In genomic region chr3:115082947-115083346, GRCm38 (mm10) we compare ENCODE assay signal across 24 mouse cellular contexts.
DNase-seq lines count a peak whose midpoint lies in the region; ATAC-seq lines count a peak whose summit lies in the region.
"Had no signal": no experiment of that assay in that cellular context is flagged by ENCODE, and none has a peak within 500 bp of the region (broad histone marks: within the 10 kb centered on the region; RNA-seq: fewer than 3 reads in every experiment).

No protein-coding gene starts in this region.

- no peak overlapping the region for H3K4me2 ChIP-seq in hindbrain, embryonic 11.5 days (replicated peaks; ENCODE audit: low read depth, low read length)
- no peak overlapping the region for H3K4me2 ChIP-seq in hindbrain, embryonic 12.5 days (replicated peaks)
- H3K4me2 ChIP-seq in hindbrain, embryonic 15.5 days = no peak overlapping the region
- no peak overlapping the region for H3K4me2 ChIP-seq in neural tube, embryonic 12.5 days (replicated peaks)
- H3K4me2 ChIP-seq in neural tube, embryonic 15.5 days = no peak overlapping the region
- H3K4me2 ChIP-seq in neural tube, embryonic 14.5 days (ENCODE audit: low read depth, low read length) = no peak overlapping the region
- H3K4me2 ChIP-seq: embryonic facial prominence, embryonic 12.5 days; forebrain, embryonic 13.5 days had no signal

- H3K36me3 ChIP-seq in hindbrain, embryonic 11.5 days (ENCODE audit: control insufficient read depth, insufficient read depth, low read length) = no peaks in the 10 kb centered on the region
- no peaks in the 10 kb centered on the region for H3K36me3 ChIP-seq in hindbrain, embryonic 12.5 days
- no peaks in the 10 kb centered on the region for H3K36me3 ChIP-seq in hindbrain, embryonic 15.5 days
- H3K36me3 ChIP-seq in hindbrain, embryonic 10.5 days = no peaks in the 10 kb centered on the region
- no peaks in the 10 kb centered on the region for H3K36me3 ChIP-seq in neural tube, embryonic 12.5 days
- no peaks in the 10 kb centered on the region for H3K36me3 ChIP-seq in neural tube, embryonic 15.5 days
- H3K36me3 ChIP-seq in neural tube, embryonic 14.5 days (ENCODE audit: control insufficient read depth, insufficient read depth, low read length) = no peaks in the 10 kb centered on the region
- H3K36me3 ChIP-seq: embryonic facial prominence, embryonic 10.5 days; embryonic facial prominence, embryonic 12.5 days; G1E had no signal

- no peaks in the 10 kb centered on the region for H3K9me3 ChIP-seq in hindbrain, embryonic 11.5 days (ENCODE audit: control insufficient read depth, low read length)
- H3K9me3 ChIP-seq in hindbrain, embryonic 12.5 days (replicated peaks) = no peaks in the 10 kb centered on the region
- no peaks in the 10 kb centered on the region for H3K9me3 ChIP-seq in hindbrain, embryonic 15.5 days
- no peaks in the 10 kb centered on the region for H3K9me3 ChIP-seq in hindbrain, embryonic 10.5 days
- H3K9me3 ChIP-seq in neural tube, embryonic 12.5 days = no peaks in the 10 kb centered on the region
- H3K9me3 ChIP-seq in neural tube, embryonic 15.5 days (replicated peaks) = no peaks in the 10 kb centered on the region
- H3K9me3 ChIP-seq in neural tube, embryonic 14.5 days (ENCODE audit: control insufficient read depth, low read length) = no peaks in the 10 kb centered on the region
- H3K9me3 ChIP-seq: embryonic facial prominence, embryonic 10.5 days; embryonic facial prominence, embryonic 12.5 days; forebrain, embryonic 13.5 days had no signal

- H3K9ac ChIP-seq in hindbrain, embryonic 11.5 days (ENCODE audit: low read depth, low read length) = no peak overlapping the region
- H3K9ac ChIP-seq in hindbrain, embryonic 12.5 days = no peak overlapping the region
- H3K9ac ChIP-seq in hindbrain, embryonic 15.5 days = no peak overlapping the region
- H3K9ac ChIP-seq in neural tube, embryonic 12.5 days = no peak overlapping the region
- no peak overlapping the region for H3K9ac ChIP-seq in neural tube, embryonic 15.5 days (replicated peaks)
- H3K9ac ChIP-seq in neural tube, embryonic 14.5 days (replicated peaks; ENCODE audit: low read depth, low read length) = no peak overlapping the region
- H3K9ac ChIP-seq: embryonic facial prominence, embryonic 12.5 days; forebrain, embryonic 13.5 days had no signal

- H3K27me3 ChIP-seq in hindbrain, embryonic 11.5 days (ENCODE audit: control insufficient read depth, insufficient read depth, low read length) = no peaks in the 10 kb centered on the region
- no peaks in the 10 kb centered on the region for H3K27me3 ChIP-seq in hindbrain, embryonic 12.5 days
- no peaks in the 10 kb centered on the region for H3K27me3 ChIP-seq in hindbrain, embryonic 15.5 days
- H3K27me3 ChIP-seq in hindbrain, embryonic 10.5 days (ENCODE audit: insufficient read depth, poor library complexity, severe bottlenecking) = no peaks in the 10 kb centered on the region
- H3K27me3 ChIP-seq in neural tube, embryonic 12.5 days (replicated peaks) = no peaks in the 10 kb centered on the region
- H3K27me3 ChIP-seq in neural tube, embryonic 15.5 days (replicated peaks) = no peaks in the 10 kb centered on the region
- no peaks in the 10 kb centered on the region for H3K27me3 ChIP-seq in neural tube, embryonic 14.5 days (ENCODE audit: control insufficient read depth, insufficient read depth, low read length)
- H3K27me3 ChIP-seq: CH12.LX; embryonic facial prominence, embryonic 12.5 days; forebrain, embryonic 13.5 days had no signal

- ATAC-seq in hindbrain, embryonic 11.5 days (ENCODE audit: low FRiP score) = peak; percentile 50; the same call in 1 of the 2 replicates
- ATAC-seq in hindbrain, embryonic 12.5 days (ENCODE audit: low FRiP score) = no peak; the same call in 1 of the 2 replicates
- ATAC-seq in hindbrain, embryonic 15.5 days (ENCODE audit: low FRiP score, low read depth) = peak; percentile 54; the same call in 1 of the 2 replicates
- ATAC-seq in neural tube, embryonic 12.5 days (ENCODE audit: low FRiP score, low read depth) = peak; percentile 72; the same call in 1 of the 2 replicates
- no peak; the same call in 1 of the 2 replicates for ATAC-seq in neural tube, embryonic 15.5 days (ENCODE audit: low FRiP score)
- ATAC-seq in neural tube, embryonic 14.5 days (ENCODE audit: low read depth) = peak; percentile 46; the same call in 1 of the 2 replicates
- ATAC-seq: activated CD4-positive, CD25-positive, alpha-beta regulatory T cell, adult 4 months; CD4-positive, CD25-positive, alpha-beta regulatory T cell, adult 4 months; forebrain, embryonic 13.5 days; Patski had no signal

- H3K27ac ChIP-seq in hindbrain, embryonic 11.5 days (ENCODE audit: low read depth, low read length) = no peak overlapping the region
- no peak overlapping the region for H3K27ac ChIP-seq in hindbrain, embryonic 12.5 days
- H3K27ac ChIP-seq in hindbrain, embryonic 15.5 days (replicated peaks) = no peak overlapping the region
- no peak overlapping the region for H3K27ac ChIP-seq in hindbrain, embryonic 10.5 days
- H3K27ac ChIP-seq in neural tube, embryonic 12.5 days = no peak overlapping the region
- H3K27ac ChIP-seq in neural tube, embryonic 15.5 days (replicated peaks) = no peak overlapping the region
- H3K27ac ChIP-seq in neural tube, embryonic 14.5 days (ENCODE audit: low read depth, low read length) = no peak overlapping the region
- H3K27ac ChIP-seq: embryonic facial prominence, embryonic 10.5 days; embryonic facial prominence, embryonic 12.5 days; forebrain, embryonic 13.5 days had no signal

- DNase-seq in hindbrain, embryonic 11.5 days (ENCODE audit: low spot score) = no peak
- DNase-seq in hindbrain, embryonic 10.5 days (ENCODE audit: low spot score) = no peak
- DNase-seq: adrenal gland, adult 8-10 months; adrenal gland, postnatal 14 days; adrenal gland, postnatal 36 days; B cell, adult 2 months; cerebellum, adult 11-12 months; cerebellum, adult 2 months; cerebellum, adult 9-10 months; cerebellum, postnatal 10 days; cerebellum, postnatal 25 days had no signal

- H3K4me1 ChIP-seq in hindbrain, embryonic 11.5 days (replicated peaks; ENCODE audit: control insufficient read depth, insufficient read depth, low read length) = no peaks in the 10 kb centered on the region
- peaks cover 4% of the 10 kb centered on the region; the same call in 1 of the 2 replicates for H3K4me1 ChIP-seq in hindbrain, embryonic 12.5 days
- H3K4me1 ChIP-seq in hindbrain, embryonic 15.5 days (replicated peaks) = peaks cover 5% of the 10 kb centered on the region; the same call in 1 of the 2 replicates
- H3K4me1 ChIP-seq in hindbrain, embryonic 10.5 days (replicated peaks) = peaks cover 7% of the 10 kb centered on the region; the same call in 1 of the 2 replicates
- H3K4me1 ChIP-seq in neural tube, embryonic 12.5 days = peaks cover 5% of the 10 kb centered on the region; the same call in 1 of the 2 replicates
- H3K4me1 ChIP-seq in neural tube, embryonic 15.5 days = peaks cover 5% of the 10 kb centered on the region
- no peaks in the 10 kb centered on the region for H3K4me1 ChIP-seq in neural tube, embryonic 14.5 days (ENCODE audit: control insufficient read depth, insufficient read depth, low read length)

- no peak overlapping the region for H3K4me3 ChIP-seq in hindbrain, embryonic 11.5 days (ENCODE audit: low read depth, low read length)
- H3K4me3 ChIP-seq in hindbrain, embryonic 12.5 days = no peak overlapping the region
- no peak overlapping the region for H3K4me3 ChIP-seq in hindbrain, embryonic 15.5 days
- H3K4me3 ChIP-seq in hindbrain, embryonic 10.5 days = no peak overlapping the region
- H3K4me3 ChIP-seq in neural tube, embryonic 12.5 days = no peak overlapping the region
- no peak overlapping the region for H3K4me3 ChIP-seq in neural tube, embryonic 15.5 days (replicated peaks)
- no peak overlapping the region for H3K4me3 ChIP-seq in neural tube, embryonic 14.5 days (ENCODE audit: low read depth, low read length)
- H3K4me3 ChIP-seq: embryonic facial prominence, embryonic 10.5 days; embryonic facial prominence, embryonic 12.5 days; forebrain, embryonic 13.5 days had no signal

Comparison
In these comparisons a context has a peak if more than half of its experiments do, and no peak if none do; other contexts are left out.
1. ATAC-seq: peak in hindbrain, embryonic 11.5 days (single experiment), hindbrain, embryonic 15.5 days (single experiment), neural tube, embryonic 12.5 days (single experiment) and neural tube, embryonic 14.5 days (single experiment); none in hindbrain, embryonic 12.5 days (single experiment) and neural tube, embryonic 15.5 days (single experiment).